In the genomic region with DNA sequence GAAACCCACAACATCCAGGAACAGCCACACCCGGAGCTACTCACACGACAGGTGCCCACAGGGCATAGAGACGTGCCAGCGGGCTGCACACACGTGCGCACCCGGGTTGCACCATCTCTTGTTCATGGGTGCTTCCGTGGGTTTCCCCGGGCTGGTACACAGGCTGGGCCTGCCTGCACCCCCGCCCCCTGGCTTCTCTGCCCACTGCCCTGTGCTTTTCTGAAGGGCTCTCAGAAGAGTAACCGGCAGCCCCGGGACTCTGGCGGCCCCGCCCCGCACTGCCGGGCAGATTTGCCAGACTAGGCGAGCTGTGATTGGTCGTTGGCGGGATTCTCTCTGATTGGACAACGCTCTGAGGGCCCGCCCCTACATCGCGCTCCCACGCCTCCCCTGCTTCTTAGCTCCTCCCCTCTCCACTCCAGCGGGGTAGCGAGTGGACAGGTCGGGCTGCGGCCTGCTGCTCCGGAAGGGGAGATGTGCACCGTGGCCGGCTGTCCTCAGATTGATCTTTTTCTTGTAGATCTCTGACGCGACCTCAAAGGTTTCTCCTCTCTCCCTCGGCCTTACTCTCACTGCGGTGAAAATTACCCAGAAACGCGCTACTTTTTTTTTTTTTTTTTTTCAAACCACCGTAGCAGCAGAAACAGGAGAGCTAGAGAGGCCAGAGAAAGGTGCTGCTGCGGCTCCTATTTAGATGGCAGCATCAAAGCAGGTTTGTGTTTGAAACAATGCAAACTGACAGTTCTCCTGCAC, we compare ENCODE assay signal across 8 mouse cellular contexts. TPM values are rescaled to one million over a fixed set of nuclear protein-coding genes. Genes with fewer than 3 reads are reported as not detected.
DNase-seq lines count a peak whose midpoint lies in the region; ATAC-seq and TF ChIP-seq lines count a peak whose summit lies in the region.

Plcxd2 (minus strand) TSS at position 66 of the 753 bp plus-strand sequence.

- peak within 1 kb of the TSS; percentile 68 for H3K9ac ChIP-seq in forebrain, postnatal 0 days
- peak within 1 kb of the TSS; percentile 59 for H3K9ac ChIP-seq in neural tube, embryonic 14.5 days (replicated peaks; ENCODE audit: low read depth, low read length)

- peak within 1 kb of the TSS; percentile 29; the same call in 1 of the 2 replicates for H3K27ac ChIP-seq in forebrain, postnatal 0 days (ENCODE audit: low read depth, low read length)
- peak within 1 kb of the TSS; percentile 73 for H3K27ac ChIP-seq in neural tube, embryonic 14.5 days (ENCODE audit: low read depth, low read length)
- peak within 1 kb of the TSS; percentile 68 for H3K27ac ChIP-seq in testis, adult 2 months (ENCODE audit: control insufficient read depth, insufficient read depth, low read depth, low read length)

- TF ChIP-seq CTCF in forebrain, postnatal 0 days (IDR thresholded peaks at IDR 0.05; ENCODE audit: low read depth) = no peak
- TF ChIP-seq CTCF in testis, adult 2 months (IDR thresholded peaks at IDR 0.05; ENCODE audit: control insufficient read depth, insufficient read depth, insufficient replicate concordance, low read depth, low read length) = no peak

- intact Hi-C loops in heart, postnatal 36 days (cut with DNase I) = no loop called here

- ATAC-seq in forebrain, postnatal 0 days = peak; percentile 99
- ATAC-seq in neural tube, embryonic 14.5 days (ENCODE audit: low read depth) = peak; percentile 99

- H3K4me2 ChIP-seq in forebrain, postnatal 0 days (ENCODE audit: low read depth) = peak within 1 kb of the TSS; percentile 78
- peak within 1 kb of the TSS; percentile 91 for H3K4me2 ChIP-seq in neural tube, embryonic 14.5 days (ENCODE audit: low read depth, low read length)

- H3K9me3 ChIP-seq in forebrain, postnatal 0 days (ENCODE audit: low read length) = no peaks in the 10 kb centered on the region
- H3K9me3 ChIP-seq in neural tube, embryonic 14.5 days (ENCODE audit: control insufficient read depth, low read length) = no peaks in the 10 kb centered on the region

- peaks cover 10% of the 10 kb centered on the region; the same call in 1 of the 2 replicates for H3K4me1 ChIP-seq in forebrain, postnatal 0 days (ENCODE audit: insufficient read depth)
- no peaks in the 10 kb centered on the region for H3K4me1 ChIP-seq in neural tube, embryonic 14.5 days (ENCODE audit: control insufficient read depth, insufficient read depth, low read length)
- H3K4me1 ChIP-seq in testis, adult 2 months (ENCODE audit: control insufficient read depth, insufficient read depth, low read length) = peaks cover 5% of the 10 kb centered on the region; the same call in 1 of the 2 replicates

- no peaks in the 10 kb centered on the region for H3K36me3 ChIP-seq in forebrain, postnatal 0 days (ENCODE audit: insufficient read depth)
- no peaks in the 10 kb centered on the region for H3K36me3 ChIP-seq in neural tube, embryonic 14.5 days (ENCODE audit: control insufficient read depth, insufficient read depth, low read length)
- no peaks in the 10 kb centered on the region for H3K36me3 ChIP-seq in testis, adult 2 months (ENCODE audit: control insufficient read depth, insufficient read depth, low read length)

- WGBS in forebrain, postnatal 0 days = 1% methylated on average over 38 of the region's 39 CpGs
- under 1% methylated on average over 39 of the region's 39 CpGs for WGBS in neural tube, embryonic 14.5 days

- TF ChIP-seq POLR2A in testis, adult 2 months (IDR thresholded peaks at IDR 0.05; ENCODE audit: control insufficient read depth, low read depth, low read length) = peak; percentile 94

- H3K27me3 ChIP-seq in forebrain, postnatal 0 days (ENCODE audit: insufficient read depth, low read length) = no peaks in the 10 kb centered on the region
- H3K27me3 ChIP-seq in neural tube, embryonic 14.5 days (ENCODE audit: control insufficient read depth, insufficient read depth, low read length) = no peaks in the 10 kb centered on the region
- no peaks in the 10 kb centered on the region for H3K27me3 ChIP-seq in testis, adult 2 months (ENCODE audit: control insufficient read depth, insufficient read depth, low read length)

- H3K4me3 ChIP-seq in forebrain, postnatal 0 days (ENCODE audit: low read depth, low read length) = peak within 1 kb of the TSS; percentile 73
- peak within 1 kb of the TSS; percentile 65 for H3K4me3 ChIP-seq in neural tube, embryonic 14.5 days (ENCODE audit: low read depth, low read length)
- H3K4me3 ChIP-seq in testis, adult 2 months (ENCODE audit: control insufficient read depth, low read depth, low read length) = peak within 1 kb of the TSS; percentile 82

- peak; percentile 87 for DNase-seq in MN1 (ENCODE audit: low spot score)
- peak; percentile 94 for DNase-seq in cerebellum, adult 8-10 months
- peak; percentile 95 for DNase-seq in forebrain, postnatal 0 days
- peak; percentile 91 to 92 for DNase-seq in heart, postnatal 36 days
- DNase-seq in layer of hippocampus, adult 18-20 months (ENCODE audit: low spot score in 2 of 2) = peak; percentile 89 to 95
- peak; percentile 96 for DNase-seq in lung, adult 18-20 months

RNA-seq across cellular contexts. Expression of gene Plcxd2, which starts in this region (rescaled TPM):
- 33.2 and 43.4 TPM in 2 replicates for total RNA-seq in forebrain, postnatal 0 days (2014; rRNA removed)
- 10.1 and 11.7 TPM in 2 replicates for polyA plus RNA-seq in forebrain, postnatal 0 days (2015; fragmentation: Nextera tagmentation; extraction: Ambion mirVana)
- under 1 TPM; 0.05 to 0.14 TPM for total RNA-seq in heart, postnatal 36 days (2021)
- 10 to 100 TPM; 11.7 to 14.8 TPM for total RNA-seq in layer of hippocampus, adult 18-20 months (2021)
- polyA plus RNA-seq in neural tube, embryonic 14.5 days (2014; fragmentation: Nextera tagmentation; extraction: Ambion mirVana) = 14.0 and 15.1 TPM in 2 replicates
- polyA plus RNA-seq in testis, adult 2 months (2012; rRNA removed) = 0.64 and 0.72 TPM in 2 replicates

Comparison
In these comparisons a context has a peak if more than half of its experiments do, and no peak if none do; other contexts are left out.
1. Peak in every context shown above with its lines: DNase-seq, ATAC-seq, H3K4me3 ChIP-seq and H3K27ac ChIP-seq.
2. RNA of gene Plcxd2 (total RNA-seq): 33.2 to 43.4 TPM in forebrain, postnatal 0 days and 11.7 to 14.8 TPM in layer of hippocampus, adult 18-20 months; 0.05 to 0.14 TPM in heart, postnatal 36 days; every median in the first group is over 10 times any median in the second.
3. Peak in DNase-seq in heart, postnatal 36 days; RNA of the gene not detected or under 1 TPM.